Mouse (Mus musculus) bone marrow macrophage, adult 2 months (primary cell): ENCODE data around the gene Slc27a2.

Source experiments
- CTCF ChIP-seq: IDR thresholded peaks from 2 replicates; pipeline ENCODE4 v1.5.1; 2012; ENCODE audit warnings: low read depth, mild to moderate bottlenecking, low read length, moderate library complexity
- POLR2A ChIP-seq: IDR thresholded peaks from 2 replicates; pipeline ENCODE4 v1.6.1; 2012; ENCODE audit warnings: mild to moderate bottlenecking, low read depth, low read length, borderline replicate concordance

DNA sequence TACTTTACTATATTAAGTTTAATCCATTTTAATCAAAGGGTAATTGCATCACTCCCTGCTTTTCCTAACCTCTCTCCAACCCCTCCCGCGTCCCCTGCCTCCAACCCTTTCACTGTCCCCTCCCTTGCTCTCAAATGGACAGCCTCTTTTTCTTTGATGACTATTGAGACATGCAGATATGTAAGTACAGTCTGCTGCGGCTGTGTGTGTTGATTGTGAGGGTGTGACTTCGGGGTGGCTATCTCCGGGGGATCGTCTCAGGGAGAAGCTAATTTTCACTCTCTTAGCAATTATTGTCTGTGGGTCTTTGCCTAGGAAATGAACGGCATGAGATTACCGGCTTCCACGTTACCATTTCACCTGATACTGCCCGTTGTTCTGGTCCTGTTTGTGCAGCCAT, 30.7 kb upstream of the Slc27a2 start:
- TF ChIP-seq POLR2A (no peak), CTCF (no peak)
